Mouse (Mus musculus): ENCODE measurements around the gene Scn3a. TPM values are rescaled to one million over a fixed set of nuclear protein-coding genes. Genes with fewer than 3 reads are reported as not detected.

Scn3a gene
- total and polyA plus RNA-seq, 3 experiments: not detected

DNA sequence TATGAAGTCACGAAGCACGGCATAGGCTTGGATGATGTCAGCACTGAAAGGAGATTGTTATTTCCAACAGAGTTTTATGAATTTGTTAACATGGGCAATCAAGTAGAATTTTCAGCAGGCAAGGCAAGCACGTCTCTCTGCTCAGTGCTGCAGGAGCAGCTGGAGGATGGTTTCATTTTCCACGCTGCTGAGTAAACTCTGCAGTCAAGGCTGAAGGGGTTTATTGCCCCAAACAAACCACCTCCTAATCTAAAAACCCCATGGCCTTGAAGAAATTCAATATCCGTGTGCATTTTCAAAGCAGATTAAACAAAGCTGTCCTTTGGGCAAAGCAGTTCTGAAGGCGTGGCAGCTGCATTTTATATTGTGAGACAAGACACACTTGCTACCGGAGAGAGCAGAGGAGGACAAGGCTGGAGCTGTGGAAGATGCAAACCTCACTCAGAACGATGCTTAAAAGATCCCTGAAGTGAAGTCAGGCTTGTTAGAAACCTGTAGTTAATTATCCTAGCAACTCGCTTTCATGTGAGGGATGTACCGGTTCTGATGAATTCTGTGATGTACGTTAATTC is 96.0 kb downstream of the Scn3a start:
- Histone ChIP-seq H3K27ac (ENCODE audit: control insufficient read depth, low read depth, low read length) (no peak overlapping the region), H3K4me1 (ENCODE audit: control insufficient read depth in 1 of 2, insufficient read depth in 2 of 2, low read length in 2 of 2) (no peaks in the 10 kb centered on the region), H3K27me3 (ENCODE audit: control insufficient read depth in 1 of 2, insufficient read depth in 2 of 2, low read length in 2 of 2) (no peaks in the 10 kb centered on the region), H3K9me3 (replicated peaks; ENCODE audit: insufficient read depth, low read length) (no peaks in the 10 kb centered on the region), H3K36me3 (ENCODE audit: control insufficient read depth in 1 of 2, insufficient read depth in 2 of 2, low read length in 2 of 2) (no peaks in the 10 kb centered on the region), H3K9ac (ENCODE audit: control insufficient read depth, low read depth, low read length, poor library complexity, severe bottlenecking) (no peak overlapping the region), H3K79me2 (ENCODE audit: control insufficient read depth, insufficient read depth, low read length, poor library complexity) (no peaks in the 10 kb centered on the region), H3K4me3 (ENCODE audit: control insufficient read depth in 1 of 2, insufficient read depth in 1 of 2, low read depth in 2 of 2, low read length in 2 of 2) (no peak overlapping the region)
- TF ChIP-seq ETS1 (IDR thresholded peaks at IDR 0.05; ENCODE audit: low read depth, low read length): no peak
- no peak for TF ChIP-seq ZNF384 (IDR thresholded peaks at IDR 0.05; ENCODE audit: low read depth, low read length)
- TF ChIP-seq EP300 (IDR thresholded peaks at IDR 0.05; ENCODE audit: low read depth in 1 of 2, low read length in 2 of 2): no peak
- TF ChIP-seq SIN3A (IDR thresholded peaks at IDR 0.05; ENCODE audit: low read length): no peak
- no peak for TF ChIP-seq KAT2A (conservative IDR thresholded peaks at IDR 0.05; ENCODE audit: low read depth, low read length)
- TF ChIP-seq RAD21 (IDR thresholded peaks at IDR 0.05; ENCODE audit: low read depth, low read length): no peak
- TF ChIP-seq MAFK (IDR thresholded peaks at IDR 0.05; ENCODE audit: borderline replicate concordance, low read depth, low read length): no peak
- TF ChIP-seq TBP (IDR thresholded peaks at IDR 0.05; ENCODE audit: low read depth, low read length): no peak
- no peak for TF ChIP-seq MAZ (IDR thresholded peaks at IDR 0.05; ENCODE audit: low read depth, low read length)
- no peak for TF ChIP-seq CHD2 (IDR thresholded peaks at IDR 0.05; ENCODE audit: low read length)
- no peak for DNase-seq (ENCODE audit: low read depth, low spot score)

DNA sequence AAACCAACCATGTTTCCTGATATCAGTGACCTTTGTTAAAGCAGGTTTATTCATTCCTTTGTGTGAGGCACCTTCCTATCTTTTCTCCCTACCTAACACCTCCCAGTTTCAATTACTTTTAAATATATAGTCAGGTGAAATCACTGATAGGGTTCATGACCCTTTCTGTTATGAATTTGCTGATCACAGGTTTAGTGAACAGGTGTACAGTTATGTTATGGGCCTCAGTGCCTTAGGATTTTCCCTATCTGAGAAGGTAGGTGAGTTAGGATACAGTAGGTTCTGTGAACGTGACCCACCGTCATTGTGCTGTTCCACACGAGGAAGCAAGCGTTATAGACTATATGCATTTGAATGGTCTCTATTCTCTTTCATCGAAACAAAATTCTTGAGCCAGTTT is 101.7 kb downstream of the Scn3a start:
- no peak for DNase-seq (ENCODE audit: low read depth, low spot score)
- TF ChIP-seq ZMIZ1 (IDR thresholded peaks at IDR 0.05; ENCODE audit: low read depth, low read length): no peak
- no peak for TF ChIP-seq ELF1 (IDR thresholded peaks at IDR 0.05; ENCODE audit: low read depth, low read length)
- TF ChIP-seq UBTF (IDR thresholded peaks at IDR 0.05; ENCODE audit: borderline replicate concordance, insufficient read depth, low read depth, low read length): no peak
- TF ChIP-seq TBP (IDR thresholded peaks at IDR 0.05; ENCODE audit: low read depth, low read length): no peak
- no peak for TF ChIP-seq GABPA (IDR thresholded peaks at IDR 0.05; ENCODE audit: low read depth, low read length)
- TF ChIP-seq MEF2A (IDR thresholded peaks at IDR 0.05; ENCODE audit: extremely low read depth, insufficient replicate concordance, low read depth, low read length, poor library complexity, severe bottlenecking): no peak
- no peak for TF ChIP-seq ZC3H11A (IDR thresholded peaks at IDR 0.05; ENCODE audit: low read depth, low read length)
- TF ChIP-seq ZNF384 (IDR thresholded peaks at IDR 0.05; ENCODE audit: low read depth, low read length): no peak
- no peak for TF ChIP-seq POLR2AphosphoS5 (IDR thresholded peaks at IDR 0.05; ENCODE audit: borderline replicate concordance, low read depth, low read length)
- TF ChIP-seq MXI1 (IDR thresholded peaks at IDR 0.05; ENCODE audit: low read depth, low read length): no peak
- no peak for TF ChIP-seq JUND (IDR thresholded peaks at IDR 0.05; ENCODE audit: low read depth, low read length)
- TF ChIP-seq TAL1 (IDR thresholded peaks at IDR 0.05; ENCODE audit: low read length): no peak
- no peak for TF ChIP-seq POLR2A (IDR thresholded peaks at IDR 0.05; ENCODE audit: control insufficient read depth in 1 of 2, insufficient read depth in 1 of 2, low read depth in 1 of 2, low read length in 2 of 2, poor library complexity in 1 of 2)
- TF ChIP-seq HCFC1 (IDR thresholded peaks at IDR 0.05; ENCODE audit: low read depth, low read length): no peak
- no peak for TF ChIP-seq MAFK (IDR thresholded peaks at IDR 0.05; ENCODE audit: borderline replicate concordance, low read depth, low read length)
- TF ChIP-seq CHD1 (IDR thresholded peaks at IDR 0.05; ENCODE audit: low read depth, low read length): no peak
- no peak for TF ChIP-seq MYB (IDR thresholded peaks at IDR 0.05; ENCODE audit: low read depth, low read length)
- no peak for TF ChIP-seq TCF12 (IDR thresholded peaks at IDR 0.05; ENCODE audit: low read depth, low read length)
- Histone ChIP-seq H3K4me3 (ENCODE audit: control insufficient read depth in 1 of 2, insufficient read depth in 1 of 2, low read depth in 2 of 2, low read length in 2 of 2) (no peak overlapping the region), H3K9ac (ENCODE audit: control insufficient read depth, low read depth, low read length, poor library complexity, severe bottlenecking) (no peak overlapping the region), H3K9me3 (replicated peaks; ENCODE audit: insufficient read depth, low read length) (no peaks in the 10 kb centered on the region), H3K4me1 (ENCODE audit: control insufficient read depth in 1 of 2, insufficient read depth in 2 of 2, low read length in 2 of 2) (no peaks in the 10 kb centered on the region), H3K79me2 (ENCODE audit: control insufficient read depth, insufficient read depth, low read length, poor library complexity) (no peaks in the 10 kb centered on the region), H3K27me3 (ENCODE audit: control insufficient read depth in 1 of 2, insufficient read depth in 2 of 2, low read length in 2 of 2) (no peaks in the 10 kb centered on the region), H3K36me3 (ENCODE audit: control insufficient read depth in 1 of 2, insufficient read depth in 2 of 2, low read length in 2 of 2) (no peaks in the 10 kb centered on the region), H3K27ac (ENCODE audit: control insufficient read depth, low read depth, low read length) (no peak overlapping the region)
